Mouse (Mus musculus): Measurements from ENCODE around the gene Plcb4. TPM values are rescaled to one million over a fixed set of nuclear protein-coding genes. Genes with fewer than 3 reads are reported as not detected.
A peak's percentile ranks its signal among the peaks of the same experiment; 100 is the strongest.

Gene Plcb4
- polyA plus RNA-seq, 1 experiment: 3.7 TPM

DNA sequence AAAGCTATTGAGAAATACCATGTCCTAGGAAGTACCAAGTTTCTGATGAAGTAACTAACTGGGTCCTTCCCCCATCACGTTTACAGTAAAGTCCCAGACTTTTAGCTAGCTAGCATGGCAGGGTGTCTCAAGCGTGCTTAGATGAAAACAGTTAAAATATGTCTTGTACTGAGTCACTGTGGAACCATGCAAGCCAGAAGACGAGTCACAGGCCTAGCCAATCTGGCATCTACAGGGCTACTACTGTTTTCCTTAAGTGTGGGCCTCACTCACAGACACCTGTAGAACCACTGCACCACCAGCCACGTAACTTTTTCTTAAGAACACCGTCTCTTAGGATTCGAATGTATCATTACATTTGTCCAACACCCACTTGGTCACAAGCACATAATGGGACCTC, 278.8 kb downstream of the Plcb4 start:
- Histone ChIP-seq H3K4me1 (replicated peaks; ENCODE audit: control insufficient read depth, insufficient read depth, low read length) (no peaks in the 10 kb centered on the region), H3K27ac (ENCODE audit: control insufficient read depth, insufficient read depth, low read length) (no peak overlapping the region), H3K27me3 (ENCODE audit: control insufficient read depth, insufficient read depth, low read length) (no peaks in the 10 kb centered on the region), H3K36me3 (ENCODE audit: control insufficient read depth, insufficient read depth, low read length) (no peaks in the 10 kb centered on the region), H3K4me3 (ENCODE audit: control insufficient read depth, insufficient read depth, low read length) (no peak overlapping the region)
- TF ChIP-seq CTCF (IDR thresholded peaks at IDR 0.05; ENCODE audit: borderline replicate concordance, control insufficient read depth, extremely low read depth, insufficient read depth, low read length, poor library complexity) (no peak), POLR2A (IDR thresholded peaks at IDR 0.05; ENCODE audit: control insufficient read depth, extremely low read depth, insufficient read depth, low read length, poor library complexity) (no peak)
- 92% methylated on average over 6 of the region's 6 CpGs for WGBS
- DNase-seq: no peak

GRCm38 (mm10) chr2:135939933-135940332, 281.1 kb downstream of the Plcb4 start:
- TF ChIP-seq CTCF (IDR thresholded peaks at IDR 0.05; ENCODE audit: borderline replicate concordance, control insufficient read depth, extremely low read depth, insufficient read depth, low read length, poor library complexity) (no peak), POLR2A (IDR thresholded peaks at IDR 0.05; ENCODE audit: control insufficient read depth, extremely low read depth, insufficient read depth, low read length, poor library complexity) (no peak)
- H3K36me3 ChIP-seq (ENCODE audit: control insufficient read depth, insufficient read depth, low read length): no peaks in the 10 kb centered on the region

GRCm38 (mm10) chr2:135947839-135948238, 289.0 kb downstream of the Plcb4 start:
- H3K4me3 ChIP-seq (ENCODE audit: control insufficient read depth, insufficient read depth, low read length): no peak overlapping the region
- H3K27ac ChIP-seq (ENCODE audit: control insufficient read depth, insufficient read depth, low read length): no peak overlapping the region
- H3K36me3 ChIP-seq (ENCODE audit: control insufficient read depth, insufficient read depth, low read length): no peaks in the 10 kb centered on the region
- no peaks in the 10 kb centered on the region for H3K4me1 ChIP-seq (replicated peaks; ENCODE audit: control insufficient read depth, insufficient read depth, low read length)
- no peak for TF ChIP-seq CTCF (IDR thresholded peaks at IDR 0.05; ENCODE audit: borderline replicate concordance, control insufficient read depth, extremely low read depth, insufficient read depth, low read length, poor library complexity)
- TF ChIP-seq POLR2A (IDR thresholded peaks at IDR 0.05; ENCODE audit: control insufficient read depth, extremely low read depth, insufficient read depth, low read length, poor library complexity): no peak
- WGBS: 91% methylated on average over 1 of the region's 1 CpGs
- DNase-seq: no peak
- H3K27me3 ChIP-seq (ENCODE audit: control insufficient read depth, insufficient read depth, low read length): no peaks in the 10 kb centered on the region

More at GRCm38 (mm10) chr2:135939933-135940332, 281.1 kb downstream of the Plcb4 start:
- no peak for DNase-seq
- H3K27me3 ChIP-seq (ENCODE audit: control insufficient read depth, insufficient read depth, low read length): no peaks in the 10 kb centered on the region
- H3K4me3 ChIP-seq (ENCODE audit: control insufficient read depth, insufficient read depth, low read length): no peak overlapping the region
- H3K4me1 ChIP-seq (replicated peaks; ENCODE audit: control insufficient read depth, insufficient read depth, low read length): no peaks in the 10 kb centered on the region
- 91% methylated on average over 9 of the region's 9 CpGs for WGBS
- no peak overlapping the region for H3K27ac ChIP-seq (ENCODE audit: control insufficient read depth, insufficient read depth, low read length)

DNA sequence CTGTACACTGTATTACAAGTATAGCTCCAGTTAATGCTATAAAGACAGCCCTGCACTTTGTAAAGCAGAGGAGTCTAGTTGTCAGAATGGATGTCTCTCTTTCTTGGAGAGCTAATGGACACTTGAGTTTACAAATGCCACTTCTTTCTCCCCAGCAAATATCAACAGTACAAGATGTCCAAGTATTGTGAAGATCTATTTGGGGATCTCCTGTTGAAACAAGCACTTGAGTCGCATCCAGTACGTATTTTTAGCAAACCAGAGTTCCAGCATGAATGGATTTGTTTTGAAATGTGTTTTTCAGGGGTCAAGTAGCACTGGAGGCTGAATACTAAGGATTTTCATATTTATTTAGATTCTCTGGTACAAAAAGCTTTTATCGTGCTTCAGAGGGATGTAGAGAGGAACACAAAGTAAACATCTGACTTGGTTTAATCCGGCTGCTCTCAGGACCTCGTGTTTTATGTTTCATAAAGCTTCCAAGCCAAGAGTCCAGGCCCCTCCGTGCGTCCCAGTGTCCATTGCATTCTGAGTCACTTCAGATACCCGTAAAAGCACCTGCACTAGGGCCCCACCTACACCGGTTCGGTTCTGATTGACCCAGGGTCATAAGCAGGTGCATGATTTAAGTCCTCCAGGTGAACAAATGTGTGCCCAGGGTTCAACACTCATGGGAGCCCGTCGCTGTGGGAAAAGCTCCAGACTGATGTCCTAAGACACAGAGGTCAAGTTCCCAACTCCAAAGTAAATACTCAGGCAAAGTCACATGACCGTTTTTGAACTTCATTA, 296.1 kb downstream of the Plcb4 start:
- Histone ChIP-seq H3K36me3 (ENCODE audit: control insufficient read depth, insufficient read depth, low read length) (no peaks in the 10 kb centered on the region), H3K27me3 (ENCODE audit: control insufficient read depth, insufficient read depth, low read length) (no peaks in the 10 kb centered on the region), H3K4me1 (replicated peaks; ENCODE audit: control insufficient read depth, insufficient read depth, low read length) (no peaks in the 10 kb centered on the region), H3K27ac (ENCODE audit: control insufficient read depth, insufficient read depth, low read length) (no peak overlapping the region), H3K4me3 (ENCODE audit: control insufficient read depth, insufficient read depth, low read length) (no peak overlapping the region)
- 91% methylated on average over 13 of the region's 13 CpGs for WGBS
- TF ChIP-seq POLR2A (IDR thresholded peaks at IDR 0.05; ENCODE audit: control insufficient read depth, extremely low read depth, insufficient read depth, low read length, poor library complexity) (no peak), CTCF (IDR thresholded peaks at IDR 0.05; ENCODE audit: borderline replicate concordance, control insufficient read depth, extremely low read depth, insufficient read depth, low read length, poor library complexity) (no peak)
- DNase-seq: no peak

DNA sequence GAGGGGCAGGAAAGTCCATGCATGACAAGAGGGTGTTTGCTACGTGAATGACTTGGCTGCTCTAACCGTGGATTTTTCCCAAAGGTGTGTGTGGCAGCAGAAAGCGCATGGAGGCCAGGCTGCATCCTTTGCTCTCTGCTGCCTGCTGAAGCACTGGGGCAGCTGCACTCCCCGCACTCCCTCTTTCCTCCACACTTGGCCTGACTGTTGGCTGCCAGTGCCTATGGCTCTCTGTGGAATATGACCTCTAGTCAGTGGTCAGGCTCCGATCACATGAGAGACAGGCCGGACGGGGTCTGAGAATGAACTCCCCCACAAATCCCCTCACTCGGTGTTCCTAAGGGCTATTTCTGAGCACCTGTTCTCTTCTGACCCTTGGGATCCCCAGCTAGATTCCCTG, 297.0 kb downstream of the Plcb4 start:
- no peaks in the 10 kb centered on the region for H3K36me3 ChIP-seq (ENCODE audit: control insufficient read depth, insufficient read depth, low read length)
- 94% methylated on average over 8 of the region's 8 CpGs for WGBS
- no peak overlapping the region for H3K27ac ChIP-seq (ENCODE audit: control insufficient read depth, insufficient read depth, low read length)

DNA sequence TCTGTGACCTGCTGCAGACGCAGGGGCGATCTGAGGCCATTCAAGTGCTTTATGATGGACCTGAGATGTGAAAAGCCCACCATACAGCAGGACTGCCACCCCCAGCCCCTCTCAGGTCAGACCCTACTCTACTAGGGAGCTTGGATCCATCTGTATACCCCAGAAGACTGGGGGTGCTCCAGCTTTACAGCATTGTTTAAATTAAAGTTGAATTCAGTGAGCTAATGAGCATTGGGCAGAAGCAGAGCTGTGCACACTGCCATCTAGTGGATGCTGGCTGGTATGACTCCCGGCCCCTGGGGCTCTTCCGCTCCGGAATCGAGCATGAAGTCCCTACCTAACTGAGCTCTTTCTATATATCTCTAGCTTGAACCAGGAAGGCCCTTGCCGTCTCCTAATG, 298.9 kb downstream of the Plcb4 start:
- Histone ChIP-seq H3K4me1 (replicated peaks; ENCODE audit: control insufficient read depth, insufficient read depth, low read length) (no peaks in the 10 kb centered on the region), H3K4me3 (ENCODE audit: control insufficient read depth, insufficient read depth, low read length) (no peak overlapping the region), H3K27ac (ENCODE audit: control insufficient read depth, insufficient read depth, low read length) (no peak overlapping the region), H3K36me3 (ENCODE audit: control insufficient read depth, insufficient read depth, low read length) (no peaks in the 10 kb centered on the region), H3K27me3 (ENCODE audit: control insufficient read depth, insufficient read depth, low read length) (no peaks in the 10 kb centered on the region)
- peak; percentile 76; the same call in 1 of the 2 replicates for TF ChIP-seq CTCF (IDR thresholded peaks at IDR 0.05; ENCODE audit: borderline replicate concordance, control insufficient read depth, extremely low read depth, insufficient read depth, low read length, poor library complexity)
- no peak for TF ChIP-seq POLR2A (IDR thresholded peaks at IDR 0.05; ENCODE audit: control insufficient read depth, extremely low read depth, insufficient read depth, low read length, poor library complexity)
- WGBS: 44% methylated on average over 7 of the region's 7 CpGs
- DNase-seq: peak; percentile 47

More for the DNA sequence above, 297.0 kb downstream of the Plcb4 start:
- H3K4me3 ChIP-seq (ENCODE audit: control insufficient read depth, insufficient read depth, low read length): no peak overlapping the region
- TF ChIP-seq POLR2A (IDR thresholded peaks at IDR 0.05; ENCODE audit: control insufficient read depth, extremely low read depth, insufficient read depth, low read length, poor library complexity) (no peak), CTCF (IDR thresholded peaks at IDR 0.05; ENCODE audit: borderline replicate concordance, control insufficient read depth, extremely low read depth, insufficient read depth, low read length, poor library complexity) (no peak)
- no peaks in the 10 kb centered on the region for H3K27me3 ChIP-seq (ENCODE audit: control insufficient read depth, insufficient read depth, low read length)
- DNase-seq: no peak
- H3K4me1 ChIP-seq (replicated peaks; ENCODE audit: control insufficient read depth, insufficient read depth, low read length): no peaks in the 10 kb centered on the region

All from thymus, adult 2 months (tissue).